Mouse (Mus musculus): ENCODE measurements around the gene Eif4a1.

GRCm38 (mm10) chr11:69654760-69655159 is 17.5 kb downstream of the Eif4a1 start:
- TF ChIP-seq GATA1 (IDR thresholded peaks at IDR 0.05; ENCODE audit: borderline replicate concordance, low read length) (no peak), FLI1 (IDR thresholded peaks at IDR 0.05; ENCODE audit: low read length) (no peak)

Data from megakaryocyte, embryonic 14.5 days (primary cell).